ENCODE assay signal across 17 mouse cellular contexts in the genomic region with DNA sequence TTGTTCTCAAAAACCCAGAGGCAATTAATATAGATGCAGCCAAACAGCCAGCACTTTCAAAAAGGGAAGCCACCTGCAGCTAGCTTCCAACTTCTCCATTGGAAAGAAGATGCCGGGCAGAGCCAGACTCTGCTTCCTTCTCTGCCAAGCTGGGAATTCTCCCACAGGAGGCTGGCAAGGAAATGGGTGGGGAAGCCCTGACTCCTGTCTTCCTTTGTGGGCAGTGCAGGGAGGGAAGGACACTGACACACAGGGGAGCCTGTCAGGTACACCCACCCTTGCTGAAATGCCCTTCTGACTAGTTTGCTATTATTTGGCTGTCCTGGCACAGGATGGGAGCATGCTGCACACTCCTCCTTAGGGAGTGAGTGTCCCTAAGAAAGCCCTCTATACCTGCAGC.
A peak's percentile ranks its signal among the peaks of the same experiment; 100 is the strongest.
DNase-seq lines count a peak whose midpoint lies in the region; ATAC-seq and TF ChIP-seq lines count a peak whose summit lies in the region.
"Had no signal": no experiment of that assay in that cellular context is flagged by ENCODE, and none has a peak within 500 bp of the region (broad histone marks: within the 10 kb centered on the region; RNA-seq: fewer than 3 reads in every experiment).

No protein-coding gene starts in this region.

- H3K4me2 ChIP-seq in stomach, postnatal 0 days (replicated peaks; ENCODE audit: low read depth) = no peak overlapping the region
- H3K4me2 ChIP-seq: forebrain, embryonic 15.5 days; limb, embryonic 13.5 days; neural tube, embryonic 15.5 days had no signal

- no peak; the same call in 1 of the 2 replicates for TF ChIP-seq CTCF in kidney, adult 2 months (conservative IDR thresholded peaks at IDR 0.05; ENCODE audit: insufficient read depth, insufficient read length, low read depth, low read length)
- TF ChIP-seq CTCF in stomach, postnatal 0 days (IDR thresholded peaks at IDR 0.05; ENCODE audit: low read depth) = peak; percentile 50

- WGBS in kidney, adult 2 months = 31% methylated on average over 1 of the region's 1 CpGs
- WGBS in stomach, postnatal 0 days = 42% methylated on average over 1 of the region's 1 CpGs

- no peak for TF ChIP-seq POLR2A in kidney, adult 2 months (IDR thresholded peaks at IDR 0.05; ENCODE audit: low read depth, low read length)

- TF ChIP-seq EP300 in stomach, postnatal 0 days (optimal IDR thresholded peaks at IDR 0.05) = no peak

- peak; percentile 41; the same call in 1 of the 2 replicates for ATAC-seq in frontal cortex, adult (ENCODE audit: low TSS enrichment)
- no peak for ATAC-seq in stomach, postnatal 0 days (ENCODE audit: low FRiP score, low TSS enrichment)
- ATAC-seq: forebrain, embryonic 15.5 days had no signal

- no peak overlapping the region for H3K9ac ChIP-seq in stomach, postnatal 0 days (ENCODE audit: low read length)
- H3K9ac ChIP-seq: forebrain, embryonic 15.5 days; limb, embryonic 13.5 days; neural tube, embryonic 15.5 days had no signal

- no peaks in the 10 kb centered on the region for H3K27me3 ChIP-seq in kidney, adult 2 months (replicated peaks; ENCODE audit: control insufficient read depth, insufficient read depth, low read length)
- no peaks in the 10 kb centered on the region for H3K27me3 ChIP-seq in stomach, postnatal 0 days (ENCODE audit: control insufficient read depth, insufficient read depth, low read length)
- H3K27me3 ChIP-seq: neural tube, embryonic 15.5 days had no signal

- H3K27ac ChIP-seq in kidney, adult 2 months (ENCODE audit: insufficient read depth, low read depth, low read length) = 0 out of 2 replicates have a peak overlapping the region, but pooled peaks have one; percentile 22
- H3K27ac ChIP-seq in stomach, postnatal 0 days (replicated peaks) = no peak overlapping the region
- H3K27ac ChIP-seq: forebrain, embryonic 15.5 days; limb, embryonic 13.5 days; neural tube, embryonic 15.5 days had no signal

- no peaks in the 10 kb centered on the region for H3K36me3 ChIP-seq in kidney, adult 2 months (ENCODE audit: control insufficient read depth, insufficient read depth, low read length)
- no peaks in the 10 kb centered on the region for H3K36me3 ChIP-seq in stomach, postnatal 0 days (ENCODE audit: control insufficient read depth, insufficient read depth, low read length)
- H3K36me3 ChIP-seq: forebrain, embryonic 15.5 days; G1E; limb, embryonic 13.5 days; neural tube, embryonic 15.5 days had no signal

- no peaks in the 10 kb centered on the region for H3K9me3 ChIP-seq in stomach, postnatal 0 days (ENCODE audit: control insufficient read depth, low read length)
- H3K9me3 ChIP-seq: forebrain, embryonic 15.5 days; G1E; limb, embryonic 13.5 days; neural tube, embryonic 15.5 days had no signal

- DNase-seq in frontal cortex, postnatal 14 days (ENCODE audit: low spot score in 2 of 2) = no peak
- DNase-seq in kidney, adult 2 months = peak; percentile 52
- no peak for DNase-seq in kidney, adult 8-10 months
- peak; percentile 12 for DNase-seq in lung, postnatal 10 days
- no peak for DNase-seq in lung, adult 18-20 months
- no peak for DNase-seq in stomach, postnatal 0 days (ENCODE audit: low spot score)
- DNase-seq: cerebellum, adult 9-10 months; gastrocnemius, postnatal 36 days; heart, postnatal 36 days; layer of hippocampus, postnatal 36 days; lung, adult 2 months; retina, postnatal 1 day had no signal

- no peak overlapping the region for H3K4me3 ChIP-seq in kidney, adult 2 months (ENCODE audit: insufficient read depth, low read depth, low read length)
- no peak overlapping the region for H3K4me3 ChIP-seq in stomach, postnatal 0 days (ENCODE audit: low read depth, low read length)
- H3K4me3 ChIP-seq: forebrain, embryonic 15.5 days; limb, embryonic 13.5 days; neural tube, embryonic 15.5 days had no signal

- H3K4me1 ChIP-seq in kidney, adult 2 months (ENCODE audit: control insufficient read depth, insufficient read depth, low read length) = 0 out of 2 replicates have a peak, but pooled peaks cover 5% of the 10 kb centered on the region
- H3K4me1 ChIP-seq in stomach, postnatal 0 days (replicated peaks; ENCODE audit: control insufficient read depth, insufficient read depth) = no peaks in the 10 kb centered on the region

Comparison
In these comparisons a context has a peak if more than half of its experiments do, and no peak if none do; other contexts are left out.
1. DNase-seq: peak in kidney, adult 2 months (single experiment) and lung, postnatal 10 days (single experiment); none in frontal cortex, postnatal 14 days (0 of 2), kidney, adult 8-10 months (0 of 2), lung, adult 18-20 months (0 of 2) and stomach, postnatal 0 days (single experiment).